Mouse (Mus musculus): ENCODE results near the gene Apobec2.

The Apobec2 gene

GRCm38 (mm10) chr17:48437421-48437911 is 4.7 kb upstream of the Apobec2 start:
- no peak for DNase-seq (ENCODE audit: low read depth, low spot score)

- no peak for DNase-seq (ENCODE audit: low read depth, low spot score)
These were observed 3.8 kb upstream of the Apobec2 start for GRCm38 (mm10) chr17:48436487-48436886.

GRCm38 (mm10) chr17:48434479-48434878 is 1.7 kb upstream of the Apobec2 start:
- DNase-seq (ENCODE audit: low read depth, low spot score), result no peak

GRCm38 (mm10) chr17:48433689-48434330 is 1.1 kb upstream of the Apobec2 start:
- DNase-seq (ENCODE audit: low read depth, low spot score), result no peak

- DNase-seq (ENCODE audit: low read depth, low spot score), result no peak
These were observed 401 bp upstream of the Apobec2 start for GRCm38 (mm10) chr17:48433006-48433655.

- DNase-seq (ENCODE audit: low read depth, low spot score), result no peak
These were observed 1.7 kb downstream of the Apobec2 start for GRCm38 (mm10) chr17:48431054-48431453.

GRCm38 (mm10) chr17:48430394-48430793 is 2.3 kb downstream of the Apobec2 start:
- no peak for DNase-seq (ENCODE audit: low read depth, low spot score)

- no peak for DNase-seq (ENCODE audit: low read depth, low spot score)
These were observed 4.7 kb downstream of the Apobec2 start for GRCm38 (mm10) chr17:48427852-48428530.

- no peak for DNase-seq (ENCODE audit: low read depth, low spot score)
These were observed 5.6 kb downstream of the Apobec2 start for GRCm38 (mm10) chr17:48426991-48427750.

- no peak for DNase-seq (ENCODE audit: low read depth, low spot score)
These were observed 6.7 kb downstream of the Apobec2 start for GRCm38 (mm10) chr17:48425823-48426612.

GRCm38 (mm10) chr17:48424237-48424636 is 8.5 kb downstream of the Apobec2 start:
- DNase-seq (ENCODE audit: low read depth, low spot score), result no peak

GRCm38 (mm10) chr17:48419571-48419970 is 13.2 kb downstream of the Apobec2 start:
- DNase-seq (ENCODE audit: low read depth, low spot score), result no peak

- DNase-seq (ENCODE audit: low read depth, low spot score), result no peak
These were observed 13.9 kb downstream of the Apobec2 start for GRCm38 (mm10) chr17:48418781-48419180.

- no peak for DNase-seq (ENCODE audit: low read depth, low spot score)
These were observed 14.6 kb downstream of the Apobec2 start for GRCm38 (mm10) chr17:48418174-48418573.

- DNase-seq (ENCODE audit: low read depth, low spot score), result no peak
These were observed 15.2 kb downstream of the Apobec2 start for GRCm38 (mm10) chr17:48417521-48417920.

GRCm38 (mm10) chr17:48416425-48417195 is 16.1 kb downstream of the Apobec2 start:
- DNase-seq (ENCODE audit: low read depth, low spot score), result no peak

- DNase-seq (ENCODE audit: low read depth, low spot score), result no peak
These were observed 16.7 kb downstream of the Apobec2 start for GRCm38 (mm10) chr17:48416011-48416410.

- DNase-seq (ENCODE audit: low read depth, low spot score), result no peak
These were observed 21.5 kb downstream of the Apobec2 start for GRCm38 (mm10) chr17:48411241-48411640.

GRCm38 (mm10) chr17:48410299-48410785 is 22.4 kb downstream of the Apobec2 start:
- no peak for DNase-seq (ENCODE audit: low read depth, low spot score)

All from WW6 (cell line).